In the genomic region with DNA sequence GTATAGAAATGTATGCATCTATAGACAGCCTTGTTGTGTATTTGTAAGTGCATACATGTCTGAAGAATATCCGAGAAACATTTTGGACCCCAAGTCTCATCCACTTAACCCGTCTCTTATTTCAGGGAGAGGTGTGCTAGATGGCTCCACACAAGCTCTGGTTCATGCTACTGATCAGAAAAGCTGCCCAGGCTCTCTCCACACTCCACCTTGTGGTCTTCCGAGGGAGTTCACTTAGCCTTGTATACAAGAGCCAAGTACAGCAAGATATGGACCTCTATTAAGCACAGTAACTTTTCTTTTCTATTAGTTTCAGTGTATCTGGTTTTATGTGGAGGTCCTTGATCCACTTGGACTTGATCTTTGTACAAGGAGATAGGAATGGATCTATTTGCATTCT, we compare ENCODE assay signal across 8 mouse cellular contexts. TPM values are rescaled to one million over a fixed set of nuclear protein-coding genes. Genes with fewer than 3 reads are reported as not detected.
DNase-seq lines count a peak whose midpoint lies in the region; ATAC-seq and TF ChIP-seq lines count a peak whose summit lies in the region.

No protein-coding gene starts in this region.

- no peaks in the 10 kb centered on the region for H3K4me1 ChIP-seq in heart, adult 2 months (ENCODE audit: control insufficient read depth, insufficient read depth, low read length)
- H3K4me1 ChIP-seq in heart, embryonic 10.5 days = no peaks in the 10 kb centered on the region
- H3K4me1 ChIP-seq in cerebellum, adult 2 months (ENCODE audit: control insufficient read depth, insufficient read depth, low read length) = no peaks in the 10 kb centered on the region
- no peaks in the 10 kb centered on the region for H3K4me1 ChIP-seq in stomach, postnatal 0 days (replicated peaks; ENCODE audit: control insufficient read depth, insufficient read depth)

- no peak for ATAC-seq in stomach, postnatal 0 days (ENCODE audit: low FRiP score, low TSS enrichment)

- no peaks in the 10 kb centered on the region for H3K9me3 ChIP-seq in heart, embryonic 10.5 days
- H3K9me3 ChIP-seq in stomach, postnatal 0 days (ENCODE audit: control insufficient read depth, low read length) = no peaks in the 10 kb centered on the region

- intact Hi-C loops in heart, adult 2 months (cut with DNase I) = loop anchor here (1.0 kb wide), 1 partner anchor 137 kb away; no protein-coding TSS in a partner anchor
- intact Hi-C loops in heart, postnatal 14 days (cut with DNase I) = loop anchor here (1.0 to 5.0 kb wide), 2 partner anchors 138 to 473 kb away; no protein-coding TSS in a partner anchor

- H3K27ac ChIP-seq in heart, adult 2 months = no peak overlapping the region
- no peak overlapping the region for H3K27ac ChIP-seq in heart, embryonic 10.5 days
- no peak overlapping the region for H3K27ac ChIP-seq in cerebellum, adult 2 months (ENCODE audit: insufficient read depth, low read length)
- no peak overlapping the region for H3K27ac ChIP-seq in stomach, postnatal 0 days (replicated peaks)

- TF ChIP-seq CTCF in heart, adult 2 months (IDR thresholded peaks at IDR 0.05) = peak; percentile 83
- peak; percentile 61 for TF ChIP-seq CTCF in cerebellum, adult 2 months (IDR thresholded peaks at IDR 0.05; ENCODE audit: borderline replicate concordance, insufficient read depth, low read depth, low read length)
- TF ChIP-seq CTCF in stomach, postnatal 0 days (IDR thresholded peaks at IDR 0.05; ENCODE audit: low read depth) = peak; percentile 81

- 50% methylated on average over 3 of the region's 3 CpGs for WGBS in heart, adult 2 months
- 41% methylated on average over 3 of the region's 3 CpGs for WGBS in heart, embryonic 10.5 days
- 58% methylated on average over 3 of the region's 3 CpGs for WGBS in cerebellum, adult 2 months
- 42% methylated on average over 3 of the region's 3 CpGs for whole genome bisulfite sequencing in stomach, postnatal 0 days

- no peaks in the 10 kb centered on the region for H3K36me3 ChIP-seq in heart, adult 2 months (ENCODE audit: control insufficient read depth, insufficient read depth, low read length)
- no peaks in the 10 kb centered on the region for H3K36me3 ChIP-seq in heart, embryonic 10.5 days
- no peaks in the 10 kb centered on the region for H3K36me3 ChIP-seq in stomach, postnatal 0 days (ENCODE audit: control insufficient read depth, insufficient read depth, low read length)

- no peak for TF ChIP-seq POLR2A in heart, adult 2 months (IDR thresholded peaks at IDR 0.05; ENCODE audit: insufficient read depth, low read depth, low read length)
- no peak for TF ChIP-seq POLR2A in cerebellum, adult 2 months (IDR thresholded peaks at IDR 0.05; ENCODE audit: borderline replicate concordance, insufficient read depth, low read length)

- no peaks in the 10 kb centered on the region for H3K79me2 ChIP-seq in heart, adult 2 months (replicated peaks; ENCODE audit: control insufficient read depth, insufficient read depth, low read length)

- H3K4me3 ChIP-seq in heart, adult 2 months = no peak overlapping the region
- no peak overlapping the region for H3K4me3 ChIP-seq in heart, embryonic 10.5 days
- no peak overlapping the region for H3K4me3 ChIP-seq in cerebellum, adult 2 months (replicated peaks; ENCODE audit: insufficient read depth, low read depth, low read length)
- no peak overlapping the region for H3K4me3 ChIP-seq in stomach, postnatal 0 days (ENCODE audit: low read depth, low read length)

- TF ChIP-seq EP300 in heart, adult 2 months (IDR thresholded peaks at IDR 0.05; ENCODE audit: insufficient read depth, low read depth, low read length) = 0 out of 2 replicates have a peak, but pooled peaks have one; percentile 17
- no peak for TF ChIP-seq EP300 in stomach, postnatal 0 days (optimal IDR thresholded peaks at IDR 0.05)

- H3K4me2 ChIP-seq in stomach, postnatal 0 days (replicated peaks; ENCODE audit: low read depth) = no peak overlapping the region

- DNase-seq in heart, adult 2 months = peak; percentile 32 to 50
- DNase-seq in heart, embryonic 10.5 days (ENCODE audit: low spot score) = no peak
- DNase-seq in thymus, postnatal 0 days (ENCODE audit: low spot score) = peak; percentile 30
- no peak for DNase-seq in thymus, adult 18-20 months
- DNase-seq in cerebellum, adult 2 months = peak; percentile 12 to 23
- DNase-seq in heart, postnatal 14 days = peak; percentile 42 to 63
- DNase-seq in lung, adult 18-20 months = peak; percentile 32 to 40
- peak; percentile 60 for DNase-seq in stomach, postnatal 0 days (ENCODE audit: low spot score)

- H3K9ac ChIP-seq in heart, adult 2 months (ENCODE audit: low read depth, low read length) = no peak overlapping the region
- H3K9ac ChIP-seq in stomach, postnatal 0 days (ENCODE audit: low read length) = no peak overlapping the region

- no peaks in the 10 kb centered on the region for H3K27me3 ChIP-seq in heart, adult 2 months (ENCODE audit: control insufficient read depth, insufficient read depth, low read length)
- no peaks in the 10 kb centered on the region for H3K27me3 ChIP-seq in heart, embryonic 10.5 days (ENCODE audit: insufficient read depth, poor library complexity, severe bottlenecking)
- H3K27me3 ChIP-seq in cerebellum, adult 2 months (ENCODE audit: control insufficient read depth, insufficient read depth, low read length) = no peaks in the 10 kb centered on the region
- no peaks in the 10 kb centered on the region for H3K27me3 ChIP-seq in stomach, postnatal 0 days (ENCODE audit: control insufficient read depth, insufficient read depth, low read length)

RNA-seq across cellular contexts. Expression of a gene that starts 36.9 kb away (rescaled TPM):
- 10 to 100 TPM; 17.5 to 38.7 TPM for total RNA-seq in heart, adult 2 months (2021)
- 4.3 and 5.0 TPM in 2 replicates for polyA plus RNA-seq in heart, adult 2 months (2012; rRNA removed)
- 0.16 TPM in 1 of 2 replicates, not detected in the other for polyA plus RNA-seq in heart, embryonic 10.5 days (2016; fragmentation: Nextera tagmentation; extraction: Ambion mirVana)
- 0.60 and 0.91 TPM in 2 replicates for polyA plus RNA-seq in thymus, postnatal 0 days (2015; fragmentation: Nextera tagmentation; extraction: Ambion mirVana)
- polyA plus RNA-seq in cerebellum, adult 2 months (2012; rRNA removed) = 0.92 and 1.3 TPM in 2 replicates
- total RNA-seq in heart, postnatal 14 days (2021) = 10 to 100 TPM; 12.0 to 17.9 TPM
- polyA plus RNA-seq in stomach, postnatal 0 days (2015; fragmentation: Nextera tagmentation; extraction: Ambion mirVana) = 0.21 and 0.22 TPM in 2 replicates

Comparison
In these comparisons a context has a peak if more than half of its experiments do, and no peak if none do; other contexts are left out.
1. DNase-seq: peak in heart, adult 2 months (2 of 2), thymus, postnatal 0 days (single experiment), cerebellum, adult 2 months (2 of 2), heart, postnatal 14 days (2 of 2), lung, adult 18-20 months (2 of 2) and stomach, postnatal 0 days (single experiment); none in heart, embryonic 10.5 days (single experiment) and thymus, adult 18-20 months (0 of 2).
2. Peak in every context shown above with its lines, with median percentiles within 50 percentile points of each other: CTCF ChIP-seq.